Mouse (Mus musculus) liver, embryonic 11.5 days (tissue): ENCODE results near the gene Rapgef3. TPM values are rescaled to one million over a fixed set of nuclear protein-coding genes. Genes with fewer than 3 reads are reported as not detected.

ENCODE experiments used
- ATAC-seq: fragments of 200-750 bp; cut with Nextera tagmentation; replicated peaks from 2 replicates; pipeline ENCODE4 v1.8.0; 2017; ENCODE audit warnings: moderate number of reproducible peaks, mild to moderate bottlenecking, moderate TSS enrichment, moderate library complexity; ENCODE audit not compliant: low FRiP score
- DNase-seq: peaks from one replicate; pipeline ENCODE4 v3.0.0-alpha.2; 2017; ENCODE audit warnings: low spot score
- H3K27ac ChIP-seq: fragments of 300-500 bp; sonication (generic); 2 replicates; pipeline ENCODE4 v1.5.1; 2014; ENCODE audit warnings: mild to moderate bottlenecking, low read depth, low read length, control low read depth
- H3K27me3 ChIP-seq: fragments of 300-500 bp; sonication (generic); replicated peaks from 2 replicates; pipeline ENCODE4 v1.6.1; 2014; ENCODE audit warnings: low read length, mixed read lengths; ENCODE audit not compliant: control insufficient read depth, insufficient read depth
- H3K36me3 ChIP-seq: fragments of 300-500 bp; sonication (generic); 2 replicates; pipeline ENCODE4 v1.6.1; 2014; ENCODE audit warnings: mild to moderate bottlenecking, low read length, moderate library complexity, mixed read lengths; ENCODE audit not compliant: control insufficient read depth, insufficient read depth
- H3K4me1 ChIP-seq: fragments of 300-500 bp; sonication (generic); replicated peaks from 2 replicates; pipeline ENCODE4 v1.6.1; 2014; ENCODE audit warnings: low read length, mixed read lengths; ENCODE audit not compliant: control insufficient read depth, insufficient read depth
- H3K4me2 ChIP-seq: fragments of 300-500 bp; sonication (generic); 2 replicates; pipeline ENCODE4 v1.6.1; 2014; ENCODE audit warnings: mild to moderate bottlenecking, control low read depth, moderate library complexity
- H3K4me3 ChIP-seq: fragments of 300-500 bp; sonication (generic); 2 replicates; pipeline ENCODE4 v1.5.1; 2014; ENCODE audit warnings: low read depth, low read length, control low read depth
- H3K9ac ChIP-seq: fragments of 300-500 bp; sonication (generic); 2 replicates; pipeline ENCODE4 v1.6.1; 2014; ENCODE audit warnings: low read depth, low read length, control low read depth
- H3K9me3 ChIP-seq: fragments of 300-500 bp; sonication (generic); 2 replicates; pipeline ENCODE4 v1.6.1; 2016; ENCODE audit warnings: low read length, inconsistent platforms, mixed read lengths; ENCODE audit not compliant: control insufficient read depth
- WGBS: fragments of 180-500 bp; shearing (Covaris S2); extraction: QIAGEN DNeasy Blood & Tissue Kit; methylation state at CpG from one replicate; pipeline ENCODE4 v1.1.7; 2014; 5-methylcytosine and 5-hydroxymethylcytosine counted together
- polyA plus RNA-seq: library from polyadenylated mRNA; unstranded; fragments of >200 nt; fragmentation: Nextera tagmentation; extraction: Ambion mirVana; gene quantifications from 2 replicates; pipeline ENCODE4 v1.2.1, GENCODE M21; 2014

Rapgef3 gene
- 4.1 and 4.5 TPM in 2 replicates for polyA plus RNA-seq

- peak; percentile 77 for DNase-seq
- Histone ChIP-seq H3K9ac (peak within 1 kb of the TSS; percentile 42), H3K4me1 (peaks cover 18% of the 10 kb centered on the region), H3K27me3 (peaks cover 50% of the 10 kb centered on the region), H3K4me3 (peak within 1 kb of the TSS; percentile 53), H3K36me3 (no peaks in the 10 kb centered on the region), H3K9me3 (no peaks in the 10 kb centered on the region), H3K4me2 (peak within 1 kb of the TSS; percentile 90), H3K27ac (peak within 1 kb of the TSS; percentile 34; the same call in 1 of the 2 replicates)
- peak; percentile 72 for ATAC-seq
- 1% methylated on average over 44 of the region's 44 CpGs for WGBS
Observed at GRCm38 (mm10) chr15:97767280-97768186, at the start of gene Rapgef3. Gene Rapgef3 (minus strand): TSS chr15:97767972.

GRCm38 (mm10) chr15:97816199-97816994 is 48.6 kb upstream of the Rapgef3 start:
- H3K4me1 ChIP-seq: peaks cover 27% of the 10 kb centered on the region
- H3K9ac ChIP-seq: no peak overlapping the region
- H3K4me3 ChIP-seq: no peak overlapping the region
- H3K9me3 ChIP-seq: no peaks in the 10 kb centered on the region
- ATAC-seq (no peak), DNase-seq (no peak)
- H3K27ac ChIP-seq: no peak overlapping the region
- peaks cover 8% of the 10 kb centered on the region for H3K36me3 ChIP-seq
- no peaks in the 10 kb centered on the region for H3K27me3 ChIP-seq
- WGBS: 73% methylated on average over 17 of the region's 17 CpGs
- H3K4me2 ChIP-seq: no peak overlapping the region

- Histone ChIP-seq H3K4me1 (peaks cover 18% of the 10 kb centered on the region), H3K4me3 (no peak overlapping the region), H3K27me3 (no peaks in the 10 kb centered on the region), H3K9ac (no peak overlapping the region), H3K4me2 (no peak overlapping the region), H3K27ac (no peak overlapping the region), H3K36me3 (peaks cover 10% of the 10 kb centered on the region), H3K9me3 (no peaks in the 10 kb centered on the region)
- WGBS: 82% methylated on average over 4 of the region's 4 CpGs
- no peak for ATAC-seq
- DNase-seq: no peak
Observed at GRCm38 (mm10) chr15:97815254-97815653, 47.5 kb upstream of the Rapgef3 start.

GRCm38 (mm10) chr15:97814703-97815102 is 46.9 kb upstream of the Rapgef3 start:
- Histone ChIP-seq H3K4me2 (no peak overlapping the region), H3K9ac (no peak overlapping the region), H3K4me1 (peaks cover 16% of the 10 kb centered on the region), H3K27ac (no peak overlapping the region), H3K27me3 (no peaks in the 10 kb centered on the region), H3K36me3 (peaks cover 10% of the 10 kb centered on the region), H3K4me3 (no peak overlapping the region), H3K9me3 (no peaks in the 10 kb centered on the region)
- 60% methylated on average over 5 of the region's 5 CpGs for WGBS
- no peak for DNase-seq
- ATAC-seq: no peak

- ATAC-seq: no peak
Observed at GRCm38 (mm10) chr15:97813452-97814204, 45.9 kb upstream of the Rapgef3 start.

GRCm38 (mm10) chr15:97812875-97813274 is 45.1 kb upstream of the Rapgef3 start:
- Histone ChIP-seq H3K4me2 (no peak overlapping the region), H3K9me3 (no peaks in the 10 kb centered on the region), H3K27me3 (no peaks in the 10 kb centered on the region), H3K9ac (no peak overlapping the region), H3K4me1 (peaks cover 15% of the 10 kb centered on the region), H3K36me3 (peaks cover 21% of the 10 kb centered on the region), H3K4me3 (no peak overlapping the region), H3K27ac (no peak overlapping the region)
- DNase-seq (no peak), ATAC-seq (no peak)
- 80% methylated on average over 7 of the region's 7 CpGs for WGBS

More at GRCm38 (mm10) chr15:97813452-97814204, 45.9 kb upstream of the Rapgef3 start:
- no peak for DNase-seq
- H3K4me1 ChIP-seq: peaks cover 15% of the 10 kb centered on the region
- H3K4me3 ChIP-seq: no peak overlapping the region
- no peak overlapping the region for H3K27ac ChIP-seq
- H3K9ac ChIP-seq: no peak overlapping the region
- no peaks in the 10 kb centered on the region for H3K27me3 ChIP-seq
- no peaks in the 10 kb centered on the region for H3K9me3 ChIP-seq
- H3K36me3 ChIP-seq: peaks cover 17% of the 10 kb centered on the region
- H3K4me2 ChIP-seq: no peak overlapping the region
- 66% methylated on average over 21 of the region's 21 CpGs for WGBS

- Histone ChIP-seq H3K9me3 (no peaks in the 10 kb centered on the region), H3K36me3 (peaks cover 20% of the 10 kb centered on the region), H3K9ac (no peak overlapping the region), H3K4me1 (peaks cover 15% of the 10 kb centered on the region), H3K27ac (no peak overlapping the region), H3K4me3 (no peak overlapping the region), H3K27me3 (no peaks in the 10 kb centered on the region), H3K4me2 (no peak overlapping the region)
- 87% methylated on average over 6 of the region's 6 CpGs for WGBS
- ATAC-seq (no peak), DNase-seq (no peak)
Observed at GRCm38 (mm10) chr15:97812126-97812525, 44.4 kb upstream of the Rapgef3 start.

GRCm38 (mm10) chr15:97811307-97811706 is 43.5 kb upstream of the Rapgef3 start:
- peaks cover 22% of the 10 kb centered on the region for H3K36me3 ChIP-seq

More at GRCm38 (mm10) chr15:97811307-97811706, 43.5 kb upstream of the Rapgef3 start:
- no peaks in the 10 kb centered on the region for H3K9me3 ChIP-seq
- H3K9ac ChIP-seq: no peak overlapping the region
- 91% methylated on average over 9 of the region's 9 CpGs for WGBS
- no peak for ATAC-seq
- no peak overlapping the region for H3K4me3 ChIP-seq
- no peak overlapping the region for H3K4me2 ChIP-seq
- no peak overlapping the region for H3K27ac ChIP-seq
- H3K4me1 ChIP-seq: peaks cover 15% of the 10 kb centered on the region
- no peaks in the 10 kb centered on the region for H3K27me3 ChIP-seq
- no peak for DNase-seq
